Mouse (Mus musculus): Measurements from ENCODE around the gene Otud7b. TPM values are rescaled to one million over a fixed set of nuclear protein-coding genes. Genes with fewer than 3 reads are reported as not detected.
A peak's percentile ranks its signal among the peaks of the same experiment; 100 is the strongest.

Otud7b gene
- total RNA-seq (2014; rRNA removed) (10.1 and 23.6 TPM in 2 replicates), polyA plus RNA-seq (2015; fragmentation: Nextera tagmentation; extraction: Ambion mirVana) (9.0 and 11.7 TPM in 2 replicates)

- H3K9ac ChIP-seq (replicated peaks; ENCODE audit: low read length): peak within 1 kb of the TSS; percentile 84
- under 1% methylated on average over 71 of the region's 84 CpGs for WGBS
- peak; percentile 94 for ATAC-seq
- H3K27me3 ChIP-seq (ENCODE audit: insufficient read depth, low read length): no peaks in the 10 kb centered on the region
- H3K9me3 ChIP-seq (ENCODE audit: low read length): no peaks in the 10 kb centered on the region
- H3K27ac ChIP-seq: peak within 1 kb of the TSS; percentile 81
- TF ChIP-seq CTCF (IDR thresholded peaks at IDR 0.05; ENCODE audit: low read depth): no peak
- peaks cover 7% of the 10 kb centered on the region for H3K4me1 ChIP-seq (ENCODE audit: insufficient read depth, low read length)
- DNase-seq (ENCODE audit: low spot score): peak; percentile 91
- H3K4me3 ChIP-seq (ENCODE audit: low read length): peak within 1 kb of the TSS; percentile 88
- H3K36me3 ChIP-seq (ENCODE audit: insufficient read depth, low read length): no peaks in the 10 kb centered on the region
- H3K4me2 ChIP-seq (ENCODE audit: low read depth, low read length): peak within 1 kb of the TSS; percentile 80
Observed at GRCm38 (mm10) chr3:96104261-96105065, at the start of gene Otud7b. Gene Otud7b (plus strand): TSS chr3:96104527.

- no peak for DNase-seq (ENCODE audit: low spot score)
- ATAC-seq: no peak
- Histone ChIP-seq H3K9ac (replicated peaks; ENCODE audit: low read length) (no peak overlapping the region), H3K4me2 (ENCODE audit: low read depth, low read length) (no peak overlapping the region), H3K4me3 (ENCODE audit: low read length) (no peak overlapping the region), H3K36me3 (ENCODE audit: insufficient read depth, low read length) (0 out of 2 replicates have a peak, but pooled peaks cover 4% of the 10 kb centered on the region), H3K9me3 (ENCODE audit: low read length) (no peaks in the 10 kb centered on the region), H3K27me3 (ENCODE audit: insufficient read depth, low read length) (no peaks in the 10 kb centered on the region), H3K27ac (no peak overlapping the region), H3K4me1 (ENCODE audit: insufficient read depth, low read length) (no peaks in the 10 kb centered on the region)
- no peak for TF ChIP-seq CTCF (IDR thresholded peaks at IDR 0.05; ENCODE audit: low read depth)
- 90% methylated on average over 6 of the region's 6 CpGs for WGBS
Observed at GRCm38 (mm10) chr3:96055294-96055693, 49.0 kb upstream of the Otud7b start.

- H3K9ac ChIP-seq (replicated peaks; ENCODE audit: low read length): no peak overlapping the region
- DNase-seq (ENCODE audit: low spot score) (no peak), ATAC-seq (no peak)
- no peaks in the 10 kb centered on the region for H3K27me3 ChIP-seq (ENCODE audit: insufficient read depth, low read length)
- no peak overlapping the region for H3K27ac ChIP-seq
- H3K9me3 ChIP-seq (ENCODE audit: low read length): no peaks in the 10 kb centered on the region
- no peaks in the 10 kb centered on the region for H3K4me1 ChIP-seq (ENCODE audit: insufficient read depth, low read length)
- H3K36me3 ChIP-seq (ENCODE audit: insufficient read depth, low read length): no peaks in the 10 kb centered on the region
- TF ChIP-seq CTCF (IDR thresholded peaks at IDR 0.05; ENCODE audit: low read depth): no peak
- no peak overlapping the region for H3K4me2 ChIP-seq (ENCODE audit: low read depth, low read length)
- whole genome bisulfite sequencing: 90% methylated on average over 4 of the region's 4 CpGs
- H3K4me3 ChIP-seq (ENCODE audit: low read length): no peak overlapping the region
Observed at GRCm38 (mm10) chr3:96056031-96056430, 48.3 kb upstream of the Otud7b start.

- WGBS: under 1% methylated on average over 26 of the region's 26 CpGs
- TF ChIP-seq CTCF (IDR thresholded peaks at IDR 0.05; ENCODE audit: low read depth): no peak
Observed at GRCm38 (mm10) chr3:96057747-96058204, 46.6 kb upstream of the Otud7b start.

GRCm38 (mm10) chr3:96058231-96058896, 46.0 kb upstream of the Otud7b start, which contains the start of gene Vps45:
Gene Vps45 (minus strand): TSS chr3:96058466.
- peak within 1 kb of the TSS; percentile 65 for H3K4me2 ChIP-seq (ENCODE audit: low read depth, low read length)
- peak within 1 kb of the TSS; percentile 66 for H3K9ac ChIP-seq (replicated peaks; ENCODE audit: low read length)
- H3K36me3 ChIP-seq (ENCODE audit: insufficient read depth, low read length): no peaks in the 10 kb centered on the region
- no peaks in the 10 kb centered on the region for H3K9me3 ChIP-seq (ENCODE audit: low read length)
- H3K4me1 ChIP-seq (ENCODE audit: insufficient read depth, low read length): no peaks in the 10 kb centered on the region
- H3K4me3 ChIP-seq (ENCODE audit: low read length): peak within 1 kb of the TSS; percentile 67
- H3K27me3 ChIP-seq (ENCODE audit: insufficient read depth, low read length): no peaks in the 10 kb centered on the region
- DNase-seq (ENCODE audit: low spot score): peak; percentile 80
- no peak for TF ChIP-seq CTCF (IDR thresholded peaks at IDR 0.05; ENCODE audit: low read depth)
- ATAC-seq: peak; percentile 77
- WGBS: 2% methylated on average over 18 of the region's 18 CpGs
- H3K27ac ChIP-seq: peak within 1 kb of the TSS; percentile 92

More at GRCm38 (mm10) chr3:96057747-96058204, 46.6 kb upstream of the Otud7b start:
- Histone ChIP-seq H3K36me3 (ENCODE audit: insufficient read depth, low read length) (no peaks in the 10 kb centered on the region), H3K27me3 (ENCODE audit: insufficient read depth, low read length) (no peaks in the 10 kb centered on the region), H3K27ac (peak overlapping the region; percentile 92), H3K4me2 (ENCODE audit: low read depth, low read length) (peak overlapping the region; percentile 65), H3K4me3 (ENCODE audit: low read length) (peak overlapping the region; percentile 67), H3K9ac (replicated peaks; ENCODE audit: low read length) (peak overlapping the region; percentile 66), H3K4me1 (ENCODE audit: insufficient read depth, low read length) (no peaks in the 10 kb centered on the region), H3K9me3 (ENCODE audit: low read length) (no peaks in the 10 kb centered on the region)
- DNase-seq (ENCODE audit: low spot score) (peak; percentile 96), ATAC-seq (peak; percentile 97)

- 81% methylated on average over 1 of the region's 1 CpGs for WGBS
- no peak overlapping the region for H3K9ac ChIP-seq (replicated peaks; ENCODE audit: low read length)
- H3K36me3 ChIP-seq (ENCODE audit: insufficient read depth, low read length): no peaks in the 10 kb centered on the region
- H3K4me2 ChIP-seq (ENCODE audit: low read depth, low read length): no peak overlapping the region
- no peaks in the 10 kb centered on the region for H3K27me3 ChIP-seq (ENCODE audit: insufficient read depth, low read length)
- DNase-seq (ENCODE audit: low spot score) (no peak), ATAC-seq (no peak)
- H3K4me3 ChIP-seq (ENCODE audit: low read length): no peak overlapping the region
- no peaks in the 10 kb centered on the region for H3K9me3 ChIP-seq (ENCODE audit: low read length)
- H3K4me1 ChIP-seq (ENCODE audit: insufficient read depth, low read length): no peaks in the 10 kb centered on the region
- TF ChIP-seq CTCF (IDR thresholded peaks at IDR 0.05; ENCODE audit: low read depth): no peak
- no peak overlapping the region for H3K27ac ChIP-seq
Observed at GRCm38 (mm10) chr3:96060146-96060545, 44.2 kb upstream of the Otud7b start.

All from hindbrain, postnatal 0 days (tissue).